Mouse (Mus musculus): ENCODE data around the gene Gm1043. TPM values are rescaled to one million over a fixed set of nuclear protein-coding genes. Genes with fewer than 3 reads are reported as not detected.

Gene Gm1043
- polyA plus RNA-seq (2012; ENCODE audit: insufficient read depth, insufficient read length, missing spikeins): not detected in 2 replicates

DNA sequence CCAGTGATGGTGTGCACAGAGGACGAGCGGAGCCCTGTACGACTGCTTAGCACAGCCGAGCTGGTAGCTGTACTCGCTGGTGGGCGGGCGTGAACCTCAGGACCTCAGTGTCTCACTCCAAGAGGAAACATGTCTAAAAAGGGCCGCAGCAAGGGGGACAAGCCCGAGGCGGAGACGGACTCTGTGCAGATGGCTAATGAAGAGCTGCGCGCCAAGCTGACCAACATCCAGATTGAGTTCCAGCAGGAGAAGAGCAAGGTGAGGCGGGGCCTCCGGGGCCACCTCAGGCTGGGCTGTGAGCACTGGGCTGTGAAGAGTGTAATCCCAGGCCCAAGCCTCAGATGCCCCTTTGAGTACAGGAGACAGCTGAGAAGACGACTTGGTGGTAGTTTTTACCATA, at the start of gene Gm1043:
Gene Gm1043, plus strand, starts transcription at position 130 of the 400 bp plus-strand sequence.
- Histone ChIP-seq H3K27ac (ENCODE audit: insufficient read depth, low read depth, low read length) (no peak within 1 kb of the TSS), H3K4me1 (ENCODE audit: control insufficient read depth, insufficient read depth, low read length) (no peaks in the 10 kb centered on the region), H3K4me3 (ENCODE audit: insufficient read depth, low read length) (no peak within 1 kb of the TSS)
- TF ChIP-seq POLR2A (IDR thresholded peaks at IDR 0.05; ENCODE audit: borderline replicate concordance, low read depth, low read length): no peak
- TF ChIP-seq CTCF (IDR thresholded peaks at IDR 0.05; ENCODE audit: low read depth, low read length): no peak

DNA sequence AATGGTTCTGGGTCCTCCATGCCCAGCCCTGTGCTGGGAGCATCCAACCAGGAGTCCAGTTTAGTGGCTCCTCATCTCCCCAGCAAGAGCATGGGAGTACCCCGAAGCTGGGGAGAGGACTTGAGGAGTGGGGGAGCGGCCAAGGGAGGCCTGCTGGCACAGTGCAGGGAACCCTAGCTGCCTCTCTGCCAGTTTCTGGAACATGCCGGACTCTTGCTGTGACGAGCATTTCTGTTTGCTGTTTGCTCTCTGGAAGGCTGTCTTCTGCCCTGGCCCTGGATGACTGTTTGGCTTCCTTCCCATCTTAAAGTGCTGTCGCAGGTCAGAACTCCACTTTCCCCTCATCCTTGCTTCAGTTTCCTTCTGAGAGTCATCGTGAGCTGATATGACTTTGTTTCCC, 49.3 kb upstream of the Gm1043 start:
- TF ChIP-seq POLR2A (IDR thresholded peaks at IDR 0.05; ENCODE audit: borderline replicate concordance, low read depth, low read length): no peak
- TF ChIP-seq CTCF (IDR thresholded peaks at IDR 0.05; ENCODE audit: low read depth, low read length): no peak
- no peak overlapping the region for H3K27ac ChIP-seq (ENCODE audit: insufficient read depth, low read depth, low read length)
- no peak overlapping the region for H3K4me3 ChIP-seq (ENCODE audit: insufficient read depth, low read length)
- H3K4me1 ChIP-seq (ENCODE audit: control insufficient read depth, insufficient read depth, low read length): no peaks in the 10 kb centered on the region

DNA sequence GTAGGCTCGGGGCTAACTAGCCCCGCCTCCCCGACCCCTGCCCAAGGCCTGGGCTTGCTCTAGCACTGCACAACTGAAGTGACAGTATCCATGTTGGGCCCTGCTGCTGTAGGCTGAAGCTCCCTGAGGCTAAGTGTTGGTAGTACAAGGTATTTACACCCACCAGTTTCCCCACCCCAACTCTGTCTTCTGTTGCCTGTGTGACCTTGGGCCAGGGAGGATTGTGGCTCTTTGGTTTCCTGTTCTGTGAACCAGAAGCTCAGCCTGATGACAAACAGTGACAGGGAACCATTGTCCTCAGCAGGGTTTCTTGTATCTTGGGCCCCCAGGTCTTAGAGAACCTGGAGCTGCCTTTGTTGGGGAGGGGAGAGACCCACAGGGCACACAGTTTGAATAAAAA, 48.3 kb upstream of the Gm1043 start:
- H3K4me1 ChIP-seq (ENCODE audit: control insufficient read depth, insufficient read depth, low read length): no peaks in the 10 kb centered on the region
- TF ChIP-seq POLR2A (IDR thresholded peaks at IDR 0.05; ENCODE audit: borderline replicate concordance, low read depth, low read length) (no peak), CTCF (IDR thresholded peaks at IDR 0.05; ENCODE audit: low read depth, low read length) (no peak)
- no peak overlapping the region for H3K4me3 ChIP-seq (ENCODE audit: insufficient read depth, low read length)
- no peak overlapping the region for H3K27ac ChIP-seq (ENCODE audit: insufficient read depth, low read depth, low read length)

DNA sequence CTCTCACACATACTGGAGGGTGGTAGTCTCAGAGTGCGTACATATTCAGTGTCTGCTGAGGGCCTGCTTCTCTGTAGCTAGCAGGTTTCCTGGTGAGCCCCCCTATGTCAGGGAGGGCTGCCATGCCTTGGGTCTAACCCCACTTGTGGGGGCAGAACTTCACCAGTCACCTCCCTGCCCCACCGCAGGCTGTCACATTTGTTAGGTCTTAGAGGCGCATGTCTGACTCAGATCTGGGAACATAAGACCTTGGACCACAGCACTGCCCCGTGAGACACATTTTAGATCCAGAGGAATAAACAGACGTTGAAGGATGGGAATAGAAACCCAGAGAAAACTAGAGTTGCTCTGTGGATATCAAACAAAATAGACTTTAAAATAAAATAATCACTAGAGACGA, 45.3 kb upstream of the Gm1043 start:
- no peak overlapping the region for H3K27ac ChIP-seq (ENCODE audit: insufficient read depth, low read depth, low read length)
- TF ChIP-seq CTCF (IDR thresholded peaks at IDR 0.05; ENCODE audit: low read depth, low read length): no peak
- TF ChIP-seq POLR2A (IDR thresholded peaks at IDR 0.05; ENCODE audit: borderline replicate concordance, low read depth, low read length): no peak
- no peaks in the 10 kb centered on the region for H3K4me1 ChIP-seq (ENCODE audit: control insufficient read depth, insufficient read depth, low read length)
- no peak overlapping the region for H3K4me3 ChIP-seq (ENCODE audit: insufficient read depth, low read length)

DNA sequence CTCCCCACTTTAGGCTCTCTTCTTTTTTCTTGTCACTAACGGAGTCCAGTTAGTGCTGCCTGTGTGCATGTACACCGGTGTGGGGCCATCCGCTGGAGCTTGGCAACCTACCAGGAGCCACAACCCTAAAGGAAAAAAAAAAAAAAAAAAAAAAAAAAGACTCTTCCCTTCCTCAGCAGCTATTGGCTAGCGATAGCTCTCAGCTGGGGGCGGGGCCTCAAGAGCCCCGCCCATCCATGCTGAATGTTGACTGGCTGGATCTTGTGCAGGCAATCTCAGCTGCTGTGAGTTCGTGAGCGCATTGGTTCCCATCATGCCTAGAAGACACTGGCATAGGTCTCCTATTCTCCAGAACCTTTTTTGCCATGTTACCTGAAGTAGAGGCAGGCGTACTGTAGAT, 44.5 kb upstream of the Gm1043 start:
- H3K4me3 ChIP-seq (ENCODE audit: insufficient read depth, low read length): no peak overlapping the region
- no peaks in the 10 kb centered on the region for H3K4me1 ChIP-seq (ENCODE audit: control insufficient read depth, insufficient read depth, low read length)
- no peak overlapping the region for H3K27ac ChIP-seq (ENCODE audit: insufficient read depth, low read depth, low read length)
- TF ChIP-seq POLR2A (IDR thresholded peaks at IDR 0.05; ENCODE audit: borderline replicate concordance, low read depth, low read length) (no peak), CTCF (IDR thresholded peaks at IDR 0.05; ENCODE audit: low read depth, low read length) (no peak)

DNA sequence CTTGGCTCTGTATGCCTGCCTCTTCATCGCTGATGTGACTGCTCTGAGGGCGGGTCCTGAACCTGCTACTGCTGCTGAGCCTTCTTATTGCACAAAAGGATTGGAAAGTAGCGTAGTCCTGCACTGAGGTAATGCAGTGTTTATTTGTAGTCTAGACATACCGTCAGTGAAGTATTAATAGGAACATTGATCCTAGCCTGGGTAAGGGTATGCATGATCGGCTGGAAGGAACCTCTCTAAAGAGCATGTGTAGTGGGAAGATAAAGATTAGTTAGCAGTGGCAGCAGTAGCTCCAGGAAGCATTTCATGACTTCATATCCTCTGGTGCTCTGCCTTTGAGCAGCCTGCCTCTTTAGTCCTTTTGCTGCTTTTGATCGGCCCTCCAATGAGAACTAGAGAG, 43.5 kb upstream of the Gm1043 start:
- no peak overlapping the region for H3K4me3 ChIP-seq (ENCODE audit: insufficient read depth, low read length)
- TF ChIP-seq CTCF (IDR thresholded peaks at IDR 0.05; ENCODE audit: low read depth, low read length): no peak
- H3K27ac ChIP-seq (ENCODE audit: insufficient read depth, low read depth, low read length): no peak overlapping the region
- H3K4me1 ChIP-seq (ENCODE audit: control insufficient read depth, insufficient read depth, low read length): no peaks in the 10 kb centered on the region

DNA sequence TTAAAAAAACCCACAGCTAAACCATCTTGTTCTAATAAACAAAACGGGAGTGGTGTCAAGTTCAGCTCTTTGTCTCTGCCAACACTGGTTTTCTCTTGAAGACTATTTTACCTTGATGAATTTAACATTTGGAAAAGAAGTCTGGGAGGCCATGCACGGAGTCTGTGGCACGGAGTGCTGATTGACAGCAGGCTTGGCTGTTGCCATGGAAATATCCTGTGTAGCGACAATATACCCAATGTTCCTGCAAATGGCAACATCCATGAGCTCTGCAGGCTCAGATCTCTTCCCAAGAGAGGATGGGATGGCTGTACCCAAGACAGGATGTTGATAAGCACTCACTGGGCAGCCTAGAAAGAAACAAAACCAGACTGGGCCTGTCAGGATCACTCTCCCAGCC, 42.2 kb upstream of the Gm1043 start:
- Histone ChIP-seq H3K4me1 (ENCODE audit: control insufficient read depth, insufficient read depth, low read length) (no peaks in the 10 kb centered on the region), H3K27ac (ENCODE audit: insufficient read depth, low read depth, low read length) (no peak overlapping the region)
- TF ChIP-seq POLR2A (IDR thresholded peaks at IDR 0.05; ENCODE audit: borderline replicate concordance, low read depth, low read length) (no peak), CTCF (IDR thresholded peaks at IDR 0.05; ENCODE audit: low read depth, low read length) (no peak)

DNA sequence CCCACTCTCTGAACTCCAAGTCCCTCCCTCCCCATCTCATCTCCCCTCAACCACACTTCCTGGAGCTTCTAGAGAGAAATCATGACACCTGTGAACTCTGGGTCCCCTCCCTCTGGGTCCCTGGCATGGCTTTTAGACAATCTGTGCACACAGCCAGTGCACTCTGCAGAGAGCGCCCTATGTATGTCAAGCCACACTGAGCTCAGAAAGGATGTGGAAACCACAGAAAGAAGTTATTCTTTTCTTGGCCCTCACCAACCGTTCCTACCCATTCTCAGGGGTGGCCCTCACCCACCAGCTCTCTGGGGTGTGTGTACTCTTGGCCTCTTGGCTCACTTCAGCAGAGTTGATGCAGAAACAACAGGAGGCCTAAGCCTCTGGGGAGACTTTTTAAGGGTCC, 40.4 kb upstream of the Gm1043 start:
- Histone ChIP-seq H3K4me1 (ENCODE audit: control insufficient read depth, insufficient read depth, low read length) (no peaks in the 10 kb centered on the region), H3K4me3 (ENCODE audit: insufficient read depth, low read length) (no peak overlapping the region), H3K27ac (ENCODE audit: insufficient read depth, low read depth, low read length) (no peak overlapping the region)
- TF ChIP-seq CTCF (IDR thresholded peaks at IDR 0.05; ENCODE audit: low read depth, low read length): no peak

More for the DNA sequence above, 42.2 kb upstream of the Gm1043 start:
- H3K4me3 ChIP-seq (ENCODE audit: insufficient read depth, low read length): no peak overlapping the region

DNA sequence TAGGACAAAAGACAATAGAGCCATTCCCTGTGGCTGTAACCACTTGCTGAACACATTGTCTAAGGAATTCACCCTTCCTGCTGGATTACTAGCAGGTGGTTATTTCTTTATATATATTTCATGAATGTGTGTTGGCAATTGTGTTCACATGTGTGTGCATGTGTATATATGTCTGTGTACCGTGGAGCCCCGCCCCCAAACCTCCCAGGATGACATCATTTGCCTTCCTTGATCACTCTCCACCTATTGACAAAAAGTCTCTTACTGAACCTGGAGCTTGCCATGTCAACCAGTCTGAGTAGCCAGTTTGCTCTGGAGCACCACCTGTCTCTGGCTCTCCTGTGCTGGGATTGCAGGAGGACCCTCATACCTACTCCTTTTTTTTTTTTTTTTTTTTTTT, 39.6 kb upstream of the Gm1043 start:
- no peak for TF ChIP-seq POLR2A (IDR thresholded peaks at IDR 0.05; ENCODE audit: borderline replicate concordance, low read depth, low read length)
- no peak for TF ChIP-seq CTCF (IDR thresholded peaks at IDR 0.05; ENCODE audit: low read depth, low read length)
- Histone ChIP-seq H3K4me3 (ENCODE audit: insufficient read depth, low read length) (no peak overlapping the region), H3K4me1 (ENCODE audit: control insufficient read depth, insufficient read depth, low read length) (peaks cover under 1% of the 10 kb centered on the region; the same call in 1 of the 2 replicates), H3K27ac (ENCODE audit: insufficient read depth, low read depth, low read length) (no peak overlapping the region)

DNA sequence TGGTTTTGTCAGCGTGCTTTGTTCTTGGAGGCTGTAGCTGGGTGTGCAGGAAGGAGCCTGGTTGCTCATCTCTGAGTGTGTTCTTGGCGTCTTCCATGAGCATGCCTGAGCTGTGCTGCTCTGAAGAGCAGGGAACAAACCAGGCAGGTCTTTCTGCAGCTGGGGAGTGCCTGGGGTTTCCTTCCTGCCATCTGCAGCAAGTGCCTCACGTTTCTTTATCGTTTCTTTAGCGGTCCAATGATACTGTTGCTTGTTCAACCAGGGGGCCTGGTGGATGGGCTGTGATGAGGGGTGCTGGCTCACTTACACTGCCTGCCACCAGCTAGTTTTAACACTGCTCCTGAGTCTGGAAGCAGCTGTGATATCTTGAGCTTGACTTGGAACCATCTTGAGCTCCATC, 38.4 kb upstream of the Gm1043 start:
- H3K4me1 ChIP-seq (ENCODE audit: control insufficient read depth, insufficient read depth, low read length): peaks cover 8% of the 10 kb centered on the region
- TF ChIP-seq CTCF (IDR thresholded peaks at IDR 0.05; ENCODE audit: low read depth, low read length) (no peak), POLR2A (IDR thresholded peaks at IDR 0.05; ENCODE audit: borderline replicate concordance, low read depth, low read length) (no peak)
- H3K27ac ChIP-seq (ENCODE audit: insufficient read depth, low read depth, low read length): no peak overlapping the region
- no peak overlapping the region for H3K4me3 ChIP-seq (ENCODE audit: insufficient read depth, low read length)
